Mouse (Mus musculus) limb, embryonic 10.5 days (tissue): Measurements from ENCODE around the gene Rnf169. TPM values are rescaled to one million over a fixed set of nuclear protein-coding genes. Genes with fewer than 3 reads are reported as not detected.

Experiments
- DNase-seq: peaks from one replicate; pipeline ENCODE4 v3.0.0-alpha.2; 2017; ENCODE audit warnings: low spot score
- H3K27ac ChIP-seq: fragments of 300-500 bp; sonication (generic); 2 replicates; pipeline ENCODE4 v1.5.1; 2016; ENCODE audit warnings: mild to moderate bottlenecking
- H3K27me3 ChIP-seq: fragments of 300-500 bp; sonication (generic); 2 replicates; pipeline ENCODE4 v1.6.1; 2016; ENCODE audit warnings: low read depth, mild to moderate bottlenecking; ENCODE audit not compliant: poor library complexity, severe bottlenecking
- H3K36me3 ChIP-seq: fragments of 300-500 bp; sonication (generic); 2 replicates; pipeline ENCODE4 v1.6.1; 2016; ENCODE audit warnings: mild to moderate bottlenecking, moderate library complexity
- H3K4me1 ChIP-seq: fragments of 300-500 bp; sonication (generic); 2 replicates; pipeline ENCODE4 v1.6.1; 2016
- H3K4me3 ChIP-seq: fragments of 300-500 bp; sonication (generic); 2 replicates; pipeline ENCODE4 v1.5.1; 2016; ENCODE audit warnings: mild to moderate bottlenecking, moderate library complexity
- H3K9me3 ChIP-seq: fragments of 300-500 bp; sonication (generic); replicated peaks from 2 replicates; pipeline ENCODE4 v1.6.1; 2016; ENCODE audit warnings: mild to moderate bottlenecking
- WGBS: fragments of 180-500 bp; shearing (Covaris S2); methylation state at CpG from one replicate; pipeline ENCODE4 v1.1.7; 2016; 5-methylcytosine and 5-hydroxymethylcytosine counted together
- polyA plus RNA-seq: library from polyadenylated mRNA; unstranded; fragments of >200 nt; fragmentation: Nextera tagmentation; extraction: Ambion mirVana; gene quantifications from 2 replicates; pipeline ENCODE4 v1.2.1, GENCODE M21; 2016

Gene Rnf169
- polyA plus RNA-seq, 1 experiment from 2014 or later = 6.3 TPM

- DNase-seq = no peak
- no peaks in the 10 kb centered on the region for H3K27me3 ChIP-seq
- H3K4me1 ChIP-seq = peaks cover 15% of the 10 kb centered on the region
- no peak overlapping the region for H3K27ac ChIP-seq
- 94% methylated on average over 2 of the region's 2 CpGs for WGBS
- no peaks in the 10 kb centered on the region for H3K36me3 ChIP-seq
- no peaks in the 10 kb centered on the region for H3K9me3 ChIP-seq
- no peak overlapping the region for H3K4me3 ChIP-seq
These were observed 87.9 kb downstream of the Rnf169 start for GRCm38 (mm10) chr7:99892351-99892750.

DNA sequence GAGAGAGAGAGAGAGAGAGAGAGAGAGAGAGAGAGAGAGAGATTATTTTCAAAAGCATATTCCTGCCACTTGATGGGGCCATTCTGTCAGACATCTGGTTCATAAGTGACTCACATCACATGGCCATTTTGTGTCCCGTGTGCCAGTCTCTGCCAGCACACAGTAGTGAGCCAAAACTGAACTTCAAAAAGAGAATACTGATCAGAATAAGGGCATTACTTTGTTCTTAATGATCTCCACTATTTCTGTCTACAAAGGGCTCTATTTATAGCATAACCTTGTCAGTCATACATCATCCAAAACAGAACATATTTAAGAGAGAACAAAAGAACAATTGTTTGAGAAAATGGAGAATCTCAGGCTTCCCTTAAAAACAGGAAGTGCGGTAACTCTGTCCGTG, 88.8 kb downstream of the Rnf169 start:
- DNase-seq = no peak
- 81% methylated on average over 3 of the region's 3 CpGs for WGBS
- Histone ChIP-seq H3K9me3 (no peaks in the 10 kb centered on the region), H3K27ac (no peak overlapping the region), H3K27me3 (no peaks in the 10 kb centered on the region), H3K36me3 (no peaks in the 10 kb centered on the region), H3K4me1 (peaks cover 15% of the 10 kb centered on the region), H3K4me3 (no peak overlapping the region)

DNA sequence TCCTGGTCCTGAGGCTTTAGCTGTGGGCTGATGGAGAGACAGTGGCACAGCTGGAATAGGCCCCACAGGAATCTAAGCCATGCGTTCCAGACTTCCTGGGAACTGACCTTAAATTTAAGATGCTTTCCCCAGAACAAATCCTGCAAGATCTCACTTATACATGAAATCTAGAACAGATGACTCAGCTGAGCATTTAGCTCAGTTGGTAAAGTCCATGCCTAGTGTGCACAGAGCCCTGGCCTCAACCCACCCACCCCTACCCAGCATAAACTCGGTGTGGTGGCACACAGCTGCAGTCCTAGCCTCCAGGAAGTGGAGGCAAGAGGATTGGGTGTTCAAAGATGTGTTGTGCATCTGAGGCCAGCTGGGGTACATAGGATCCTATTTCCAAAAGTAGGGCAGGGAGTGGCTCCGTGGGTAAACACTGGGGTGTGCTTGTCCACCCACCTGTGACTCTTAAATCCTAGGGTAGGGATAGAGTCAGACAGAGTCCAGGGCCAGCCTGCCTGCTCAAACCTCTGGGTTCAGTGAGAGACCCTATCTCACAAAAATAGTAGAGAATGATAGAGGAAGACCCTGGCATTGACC, 90.0 kb downstream of the Rnf169 start:
- WGBS = 78% methylated on average over 3 of the region's 3 CpGs

DNA sequence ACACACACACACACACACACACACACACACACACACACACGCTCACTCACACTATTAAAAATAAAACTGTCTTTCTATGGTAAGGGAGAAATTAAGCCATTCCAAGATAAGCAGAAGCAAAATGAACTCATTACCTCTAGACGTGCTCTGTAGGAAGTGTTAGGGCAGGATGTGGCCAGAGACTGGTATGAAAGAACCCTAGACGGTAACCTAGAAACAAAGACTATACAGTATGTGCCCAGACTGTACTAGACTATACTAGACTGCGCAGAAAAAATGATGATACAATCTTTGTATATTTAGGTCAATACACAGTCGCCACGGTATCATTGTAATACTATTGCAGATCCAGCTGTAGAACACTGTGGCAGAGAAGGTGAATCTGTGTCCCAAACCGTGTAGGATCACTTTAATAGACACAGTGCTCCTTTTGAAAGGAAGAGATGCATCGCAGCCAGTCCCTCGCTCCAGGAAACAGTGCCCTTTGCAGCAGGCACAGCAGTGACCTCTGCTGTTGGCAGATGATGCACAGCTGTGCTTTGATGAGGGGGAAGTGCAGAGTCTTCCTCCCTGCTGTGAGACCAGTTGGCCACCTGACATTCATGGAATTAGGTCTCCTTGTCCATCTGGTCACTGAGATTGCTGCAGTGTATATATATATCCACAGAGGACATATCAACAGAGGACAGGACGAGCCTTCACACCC, 90.9 kb downstream of the Rnf169 start:
- no peak overlapping the region for H3K4me3 ChIP-seq
- WGBS = 47% methylated on average over 10 of the region's 10 CpGs
- H3K36me3 ChIP-seq = no peaks in the 10 kb centered on the region
- no peaks in the 10 kb centered on the region for H3K27me3 ChIP-seq
- H3K4me1 ChIP-seq = peaks cover 19% of the 10 kb centered on the region
- no peak for DNase-seq
- no peak overlapping the region for H3K27ac ChIP-seq
- H3K9me3 ChIP-seq = no peaks in the 10 kb centered on the region

More for the DNA sequence above, 90.0 kb downstream of the Rnf169 start:
- H3K9me3 ChIP-seq = no peaks in the 10 kb centered on the region
- H3K4me3 ChIP-seq = no peak overlapping the region
- H3K27me3 ChIP-seq = no peaks in the 10 kb centered on the region
- no peak for DNase-seq
- H3K36me3 ChIP-seq = no peaks in the 10 kb centered on the region
- H3K4me1 ChIP-seq = peaks cover 19% of the 10 kb centered on the region
- no peak overlapping the region for H3K27ac ChIP-seq

- no peaks in the 10 kb centered on the region for H3K9me3 ChIP-seq
- H3K27me3 ChIP-seq = no peaks in the 10 kb centered on the region
- H3K27ac ChIP-seq = no peak overlapping the region
- no peak for DNase-seq
- peaks cover 19% of the 10 kb centered on the region for H3K4me1 ChIP-seq
- no peaks in the 10 kb centered on the region for H3K36me3 ChIP-seq
- no peak overlapping the region for H3K4me3 ChIP-seq
These were observed 92.5 kb downstream of the Rnf169 start for GRCm38 (mm10) chr7:99887743-99888142.

GRCm38 (mm10) chr7:99887230-99887735, 93.0 kb downstream of the Rnf169 start:
- H3K4me3 ChIP-seq = no peak overlapping the region
- H3K27ac ChIP-seq = no peak overlapping the region
- no peak for DNase-seq
- H3K27me3 ChIP-seq = no peaks in the 10 kb centered on the region
- no peaks in the 10 kb centered on the region for H3K9me3 ChIP-seq
- H3K4me1 ChIP-seq = peaks cover 19% of the 10 kb centered on the region
- no peaks in the 10 kb centered on the region for H3K36me3 ChIP-seq
- 91% methylated on average over 2 of the region's 2 CpGs for WGBS

DNA sequence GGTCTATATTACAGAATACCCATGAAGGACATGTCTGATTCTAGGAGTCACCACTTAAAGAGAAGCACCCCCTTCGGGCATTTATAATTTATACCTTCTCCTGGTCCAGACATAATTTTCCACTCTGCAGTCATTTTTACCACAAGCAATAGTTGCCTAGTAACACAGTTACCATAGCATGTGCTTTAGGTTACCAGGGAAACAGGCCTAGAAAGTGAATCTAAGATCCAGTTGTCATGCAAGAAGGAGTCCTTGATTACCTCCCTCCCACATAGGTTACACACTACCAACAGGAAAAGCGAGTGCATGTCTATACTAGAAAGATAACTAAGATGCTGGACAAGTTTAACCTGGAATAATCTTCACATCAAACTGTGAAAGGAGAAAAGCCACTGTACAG, 102.0 kb downstream of the Rnf169 start:
- no peak for DNase-seq
- Histone ChIP-seq H3K27me3 (no peaks in the 10 kb centered on the region), H3K4me1 (no peaks in the 10 kb centered on the region), H3K27ac (no peak overlapping the region), H3K4me3 (no peak overlapping the region), H3K36me3 (no peaks in the 10 kb centered on the region), H3K9me3 (no peaks in the 10 kb centered on the region)
- WGBS = 82% methylated on average over 2 of the region's 2 CpGs

- Histone ChIP-seq H3K27me3 (no peaks in the 10 kb centered on the region), H3K36me3 (no peaks in the 10 kb centered on the region), H3K9me3 (no peaks in the 10 kb centered on the region), H3K4me3 (no peak overlapping the region), H3K27ac (no peak overlapping the region), H3K4me1 (no peaks in the 10 kb centered on the region)
- DNase-seq = peak; percentile 87
- under 1% methylated on average over 3 of the region's 3 CpGs for WGBS
These were observed 103.9 kb downstream of the Rnf169 start for GRCm38 (mm10) chr7:99876345-99876744.

DNA sequence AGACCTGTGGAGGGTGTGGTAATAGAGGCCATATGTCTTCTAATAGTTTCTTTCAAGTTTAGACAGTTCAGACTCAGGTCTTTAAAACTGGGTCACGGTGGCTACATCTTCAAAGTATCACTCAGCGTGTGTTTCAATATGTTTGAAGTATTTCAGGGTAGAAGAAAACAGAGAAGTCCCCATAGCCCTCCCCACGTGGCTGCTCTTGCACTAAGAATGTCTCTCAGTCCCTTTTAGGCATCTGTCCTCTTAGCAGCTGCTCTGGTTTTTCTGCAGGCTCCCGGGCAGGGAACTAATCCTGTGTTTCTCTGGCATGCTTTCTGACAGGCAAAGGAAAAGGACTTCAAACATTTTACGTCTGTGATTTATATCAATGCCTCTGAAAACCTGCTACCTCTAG, 104.4 kb downstream of the Rnf169 start:
- no peak for DNase-seq
- 45% methylated on average over 5 of the region's 5 CpGs for WGBS

GRCm38 (mm10) chr7:99873965-99874364, 106.3 kb downstream of the Rnf169 start:
- 79% methylated on average over 6 of the region's 6 CpGs for WGBS
- H3K4me1 ChIP-seq = no peaks in the 10 kb centered on the region

More for the DNA sequence above, 104.4 kb downstream of the Rnf169 start:
- Histone ChIP-seq H3K27me3 (no peaks in the 10 kb centered on the region), H3K9me3 (no peaks in the 10 kb centered on the region), H3K27ac (no peak overlapping the region), H3K36me3 (no peaks in the 10 kb centered on the region), H3K4me1 (no peaks in the 10 kb centered on the region), H3K4me3 (no peak overlapping the region)

More at GRCm38 (mm10) chr7:99873965-99874364, 106.3 kb downstream of the Rnf169 start:
- Histone ChIP-seq H3K36me3 (no peaks in the 10 kb centered on the region), H3K9me3 (no peaks in the 10 kb centered on the region), H3K27ac (no peak overlapping the region), H3K27me3 (no peaks in the 10 kb centered on the region), H3K4me3 (no peak overlapping the region)
- DNase-seq = no peak

Other genes starting within 250 kb of the Rnf169 start
- not detected in 2 replicates for gene Olfr521, start 216.9 kb downstream of the Rnf169 start, polyA plus RNA-seq
- gene Neu3, start 152.0 kb downstream of the Rnf169 start, polyA plus RNA-seq = 1.1 and 2.2 TPM in 2 replicates
- 0.31 and 0.35 TPM in 2 replicates for gene Xrra1, start 121.3 kb downstream of the Rnf169 start, polyA plus RNA-seq
- gene Spcs2, start 117.0 kb downstream of the Rnf169 start, polyA plus RNA-seq = 348 and 375 TPM in 2 replicates
- 0.14 and 0.19 TPM in 2 replicates for gene Chrdl2, start 25.7 kb upstream of the Rnf169 start, polyA plus RNA-seq
- 102 and 107 TPM in 2 replicates for gene Pold3, start 141.1 kb upstream of the Rnf169 start, polyA plus RNA-seq
- 28.5 and 29.2 TPM in 2 replicates for gene Lipt2, start 178.8 kb upstream of the Rnf169 start, polyA plus RNA-seq
- 18.0 and 19.4 TPM in 2 replicates for gene Kcne3, start 196.1 kb upstream of the Rnf169 start, polyA plus RNA-seq
- 1.9 and 3.3 TPM in 2 replicates for gene Pgm2l1, start 246.9 kb upstream of the Rnf169 start, polyA plus RNA-seq